Mouse (Mus musculus) left cerebral cortex, adult 18-20 months (tissue): Measurements from ENCODE around the gene Rbm7. TPM values are rescaled to one million over a fixed set of nuclear protein-coding genes. Genes with fewer than 3 reads are reported as not detected.

ENCODE experiments used
- microRNA-seq, 2 experiments: library from miRNA; unstranded; fragments of <30 nt; microRNA quantifications; one replicate each; pipeline ENCODE4 v1.2.0; 2021
- total RNA-seq, 2 experiments: library from RNA; stranded (reverse); gene quantifications; 2 replicates each; pipeline ENCODE4 v1.2.3; 2021

Gene Rbm7
- total RNA-seq, 2 experiments from 2014 or later, result 33.8 to 34.2 TPM

Small RNA genes lying within 50 kb of the gene (microRNA-seq; reads per million reads assigned to microRNA genes)
- 0 reads per million in 2 experiments for gene Gm23653

Other genes starting within 250 kb of the Rbm7 start
- gene Nxpe2, start 141.8 kb downstream of the Rbm7 start, total RNA-seq, result under 1 TPM; 0.19 to 0.35 TPM
- gene Rexo2, start 14.7 kb downstream of the Rbm7 start, total RNA-seq, result 100 to 1,000 TPM in 1 of 2 experiments, 10 to 100 TPM in 1; 97.6 to 103 TPM
- gene Gm5617, start 143 bp upstream of the Rbm7 start, total RNA-seq, result 1 to 10 TPM; 8.6 to 9.4 TPM
- gene Nnmt, start 109.9 kb upstream of the Rbm7 start, total RNA-seq, result under 1 TPM; 0.60 to 0.66 TPM